Mouse (Mus musculus): ENCODE results near the gene Gm9117. TPM values are rescaled to one million over a fixed set of nuclear protein-coding genes. Genes with fewer than 3 reads are reported as not detected.

Gm9117 gene
- polyA plus RNA-seq (2014; fragmentation: Illumina TruSeq; extraction: RNeasy Lipid Tissue Mini Kit (QIAGEN cat#74804); ENCODE audit: low read depth, low replicate concordance): not detected

DNA sequence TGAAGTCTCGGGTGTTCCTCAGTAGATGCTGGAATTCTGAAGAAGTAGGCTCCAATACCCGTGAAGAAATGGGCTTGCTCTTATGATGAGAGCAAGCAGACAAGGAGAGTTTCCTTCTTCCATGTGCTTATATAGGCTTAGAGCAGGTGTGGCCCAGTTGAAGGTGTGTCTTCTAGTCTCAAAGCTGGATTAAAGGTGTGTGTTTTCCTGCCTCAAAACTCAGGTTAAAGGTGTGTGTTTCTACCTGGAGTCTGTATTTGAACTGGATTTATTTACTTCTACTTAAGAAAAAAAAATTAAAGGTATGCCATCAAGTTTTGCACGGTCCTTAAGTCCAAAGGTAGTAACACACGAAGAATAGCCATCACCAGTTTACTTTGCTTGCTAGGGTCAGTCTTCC is at the start of gene Gm9117:
Gene Gm9117 (minus strand): TSS at position 101 of the 400 bp plus-strand sequence.

DNA sequence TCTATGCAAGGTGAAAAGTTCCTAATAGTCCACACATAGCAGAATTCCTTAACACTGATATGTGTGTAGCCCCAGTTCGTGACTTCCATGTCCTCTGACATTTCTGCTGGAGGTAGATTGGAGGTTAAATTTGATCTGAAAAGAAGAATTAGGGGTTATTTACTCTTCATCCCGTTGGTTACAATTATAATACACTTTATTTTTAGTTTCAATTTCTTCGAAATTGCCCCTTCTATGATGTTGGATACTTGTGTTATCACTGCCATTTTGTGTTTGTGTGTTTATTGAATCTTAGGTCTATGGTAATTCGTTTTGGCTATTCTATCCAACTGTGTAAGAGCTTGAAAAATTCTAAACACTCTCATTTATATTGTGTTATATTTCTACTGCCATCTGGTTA is 17.9 kb upstream of the Gm9117 start, which contains the start of gene Tdpoz5:
Gene Tdpoz5 (minus strand): TSS at position 101 of the 400 bp plus-strand sequence.

Other genes with a start within 250 kb of the Gm9117 start
- not detected for gene Gm5773, start 170.5 kb downstream of the Gm9117 start, polyA plus RNA-seq (2014; fragmentation: Illumina TruSeq; extraction: RNeasy Lipid Tissue Mini Kit (QIAGEN cat#74804); ENCODE audit: low read depth, low replicate concordance)
- gene Tdpoz4, start 147.1 kb downstream of the Gm9117 start, polyA plus RNA-seq (2014; fragmentation: Illumina TruSeq; extraction: RNeasy Lipid Tissue Mini Kit (QIAGEN cat#74804); ENCODE audit: low read depth, low replicate concordance): not detected
- not detected for gene Tdpoz3, start 117.5 kb downstream of the Gm9117 start, polyA plus RNA-seq (2014; fragmentation: Illumina TruSeq; extraction: RNeasy Lipid Tissue Mini Kit (QIAGEN cat#74804); ENCODE audit: low read depth, low replicate concordance)
- gene Tdpoz5, start 17.8 kb upstream of the Gm9117 start, polyA plus RNA-seq (2014; fragmentation: Illumina TruSeq; extraction: RNeasy Lipid Tissue Mini Kit (QIAGEN cat#74804); ENCODE audit: low read depth, low replicate concordance): not detected
- gene Gm9125, start 111.3 kb upstream of the Gm9117 start, polyA plus RNA-seq (2014; fragmentation: Illumina TruSeq; extraction: RNeasy Lipid Tissue Mini Kit (QIAGEN cat#74804); ENCODE audit: low read depth, low replicate concordance): not detected
- not detected for gene Gm10697, start 129.1 kb upstream of the Gm9117 start, polyA plus RNA-seq (2014; fragmentation: Illumina TruSeq; extraction: RNeasy Lipid Tissue Mini Kit (QIAGEN cat#74804); ENCODE audit: low read depth, low replicate concordance)
- gene Gm10696, start 234.7 kb upstream of the Gm9117 start, polyA plus RNA-seq (2014; fragmentation: Illumina TruSeq; extraction: RNeasy Lipid Tissue Mini Kit (QIAGEN cat#74804); ENCODE audit: low read depth, low replicate concordance): not detected

All from adipose tissue, adult 10 weeks (tissue).